Mouse (Mus musculus) heart, adult 2 months (tissue): Measurements from ENCODE around the gene Fer. TPM values are rescaled to one million over a fixed set of nuclear protein-coding genes. Genes with fewer than 3 reads are reported as not detected.

Experiments
- DNase-seq, 2 experiments: peaks; one replicate each; pipeline ENCODE4 v3.0.0; 2021
- H3K27ac ChIP-seq: fragments of 200-600 bp; 2 replicates; pipeline ENCODE4 v1.8.1; 2022
- H3K27me3 ChIP-seq: fragments of 200-500 bp; 2 replicates; pipeline ENCODE4 v1.6.1; 2012; ENCODE audit warnings: mild to moderate bottlenecking, low read length, inconsistent platforms, mixed read lengths; ENCODE audit not compliant: control insufficient read depth, insufficient read depth
- H3K36me3 ChIP-seq: fragments of 200-500 bp; 2 replicates; pipeline ENCODE4 v1.6.1; 2012; ENCODE audit warnings: low read length, inconsistent platforms; ENCODE audit not compliant: control insufficient read depth, insufficient read depth
- H3K4me1 ChIP-seq: fragments of 200-500 bp; 2 replicates; pipeline ENCODE4 v1.6.1; 2011; ENCODE audit warnings: low read length; ENCODE audit not compliant: control insufficient read depth, insufficient read depth
- H3K4me3 ChIP-seq: fragments of 200-600 bp; 2 replicates; pipeline ENCODE4 v1.8.1; 2022
- H3K79me2 ChIP-seq: fragments of 200-500 bp; replicated peaks from 2 replicates; pipeline ENCODE4 v1.6.1; 2012; ENCODE audit warnings: mild to moderate bottlenecking, inconsistent platforms, low read length, moderate library complexity, mixed read lengths; ENCODE audit not compliant: control insufficient read depth, insufficient read depth
- H3K9ac ChIP-seq: fragments of 200-500 bp; 2 replicates; pipeline ENCODE4 v1.6.1; 2012; ENCODE audit warnings: low read depth, mild to moderate bottlenecking, control low read depth, inconsistent platforms, low read length, mixed read lengths
- CTCF ChIP-seq: fragments of 200-600 bp; IDR thresholded peaks from 2 replicates; pipeline ENCODE4 v1.8.1; 2022; ENCODE audit warnings: antibody characterized with exemption, mild to moderate bottlenecking, moderate library complexity
- EP300 ChIP-seq: fragments of 200-500 bp; IDR thresholded peaks from 2 replicates; pipeline ENCODE4 v1.6.1; 2011; ENCODE audit warnings: low read depth, low read length, control low read depth; ENCODE audit not compliant: insufficient read depth
- POLR2A ChIP-seq: fragments of 200-500 bp; IDR thresholded peaks from 2 replicates; pipeline ENCODE4 v1.6.1; 2011; ENCODE audit warnings: mild to moderate bottlenecking, low read depth, low read length, control low read depth; ENCODE audit not compliant: insufficient read depth
- WGBS: fragments of 180-500 bp; shearing (Covaris S2); methylation state at CpG from one replicate; pipeline ENCODE4 v1.1.7; 2018; 5-methylcytosine and 5-hydroxymethylcytosine counted together
- intact Hi-C: fragments of 180-260 bp; cut with DNase I; formaldehyde crosslinking; loops from one replicate; pipeline ENCODE4 v1.15.1; 2025
- polyA plus RNA-seq: library from polyadenylated mRNA; depleted of rRNA; stranded (reverse); fragments of >200 nt; gene quantifications from 2 replicates; pipeline ENCODE4 v1.2.3, GENCODE M21; 2012
- total RNA-seq, 2 experiments: library from RNA; stranded (reverse); gene quantifications; 2 replicates each; pipeline ENCODE4 v1.2.3; 2021

Gene Fer
- total and polyA plus RNA-seq, 3 experiments: 3.9 to 19.8 (median 19.4) TPM

DNA sequence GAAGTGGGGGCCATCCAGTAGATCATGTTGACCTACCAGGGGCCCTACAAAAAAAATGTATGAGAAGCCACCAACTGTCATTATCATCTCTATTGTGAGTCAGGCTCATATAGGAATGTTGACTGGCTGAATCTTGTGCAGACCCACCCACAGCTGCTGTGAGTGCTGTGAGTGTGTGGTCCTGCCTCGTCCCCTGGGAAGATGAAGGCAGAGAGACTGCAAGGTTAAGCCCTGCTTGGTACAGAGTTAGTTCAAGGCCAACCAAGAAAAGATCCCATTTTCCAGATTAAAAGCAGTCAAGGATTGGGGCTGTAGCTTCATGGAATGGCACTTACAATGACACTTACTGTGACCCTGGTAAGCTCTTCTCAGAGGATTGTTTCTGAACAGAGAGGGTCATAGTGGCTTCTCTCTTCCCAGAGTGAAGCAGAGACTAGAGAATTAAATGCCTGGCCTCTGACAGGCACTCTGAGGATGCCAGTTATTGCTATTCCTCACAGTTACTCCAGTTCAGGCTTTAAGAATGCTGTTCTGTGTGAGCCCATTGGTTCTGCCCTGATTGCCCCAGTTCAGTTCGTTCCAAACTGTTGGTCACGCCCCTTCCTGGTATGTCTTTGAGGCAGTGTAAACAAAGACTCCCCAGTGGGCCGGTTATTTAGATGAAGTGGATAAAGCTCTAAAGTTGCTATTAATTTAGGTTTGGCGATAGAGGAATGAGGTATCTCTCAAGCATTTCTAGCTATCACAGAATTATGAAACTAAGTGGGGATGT, 34.1 kb upstream of the Fer start:
- H3K36me3 ChIP-seq: no peaks in the 10 kb centered on the region
- WGBS: 65% methylated on average over 5 of the region's 5 CpGs
- TF ChIP-seq CTCF: no peak
- TF ChIP-seq POLR2A: no peak
- no peak for TF ChIP-seq EP300
- no peak overlapping the region for H3K27ac ChIP-seq
- no peaks in the 10 kb centered on the region for H3K27me3 ChIP-seq
- H3K4me3 ChIP-seq: no peak overlapping the region
- no peaks in the 10 kb centered on the region for H3K4me1 ChIP-seq
- H3K9ac ChIP-seq: no peak overlapping the region
- no peaks in the 10 kb centered on the region for H3K79me2 ChIP-seq
- DNase-seq: no peak
- intact Hi-C loops: no loop called here

- no peaks in the 10 kb centered on the region for H3K79me2 ChIP-seq
- 69% methylated on average over 4 of the region's 4 CpGs for WGBS
- H3K9ac ChIP-seq: no peak overlapping the region
- intact Hi-C loops: no loop called here
- no peaks in the 10 kb centered on the region for H3K36me3 ChIP-seq
- no peaks in the 10 kb centered on the region for H3K4me1 ChIP-seq
- no peak overlapping the region for H3K27ac ChIP-seq
- no peak overlapping the region for H3K4me3 ChIP-seq
- DNase-seq: no peak
- no peaks in the 10 kb centered on the region for H3K27me3 ChIP-seq
- TF ChIP-seq POLR2A (no peak), EP300 (no peak), CTCF (no peak)
Observed at GRCm38 (mm10) chr17:63831550-63831949, 31.3 kb upstream of the Fer start.

DNA sequence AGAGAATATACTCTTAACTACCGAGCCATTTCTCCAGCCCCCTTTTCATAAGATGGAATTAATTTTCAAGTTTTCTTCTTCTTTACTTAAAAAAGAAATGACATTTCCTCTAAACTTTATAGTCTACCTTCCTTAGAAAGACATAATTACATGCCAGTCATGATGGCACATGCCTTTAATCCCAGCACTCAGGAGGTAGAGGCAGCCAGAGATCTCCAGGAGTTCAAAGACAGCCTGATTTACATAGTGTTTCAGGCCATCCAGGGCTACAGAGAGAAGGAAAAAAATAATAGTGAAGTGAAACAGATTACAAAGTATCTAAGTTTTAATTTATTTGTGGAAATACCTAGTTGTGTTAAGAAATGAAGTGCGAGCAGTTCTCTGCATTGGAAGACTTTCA, 26.6 kb upstream of the Fer start:
- Histone ChIP-seq H3K36me3 (no peaks in the 10 kb centered on the region), H3K4me3 (no peak overlapping the region), H3K4me1 (no peaks in the 10 kb centered on the region), H3K27me3 (no peaks in the 10 kb centered on the region), H3K9ac (no peak overlapping the region), H3K27ac (no peak overlapping the region), H3K79me2 (no peaks in the 10 kb centered on the region)
- DNase-seq: no peak
- TF ChIP-seq POLR2A (no peak), CTCF (no peak), EP300 (no peak)
- 79% methylated on average over 2 of the region's 2 CpGs for WGBS
- intact Hi-C loops: no loop called here

DNA sequence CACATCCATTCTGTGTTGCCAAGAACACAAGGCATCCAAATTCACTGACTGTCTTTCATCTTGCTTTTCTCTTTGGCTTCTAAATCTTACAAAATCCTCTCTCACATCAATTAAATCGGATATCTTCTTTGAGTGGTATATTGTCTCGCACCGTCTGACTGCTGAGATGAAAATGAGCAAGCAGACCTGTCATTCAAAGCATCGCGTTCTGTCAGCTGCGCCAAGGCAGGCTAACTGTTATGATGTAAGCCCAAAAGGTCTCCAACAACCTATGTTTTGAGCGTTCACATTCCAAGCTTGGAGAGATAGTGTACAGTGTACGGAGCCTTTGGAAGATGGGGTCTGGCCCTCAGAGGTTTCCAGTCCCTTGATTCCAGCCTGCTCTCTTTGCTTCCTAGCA, 26.2 kb upstream of the Fer start:
- Histone ChIP-seq H3K4me1 (no peaks in the 10 kb centered on the region), H3K9ac (no peak overlapping the region), H3K27ac (no peak overlapping the region), H3K27me3 (no peaks in the 10 kb centered on the region), H3K36me3 (no peaks in the 10 kb centered on the region), H3K79me2 (no peaks in the 10 kb centered on the region), H3K4me3 (no peak overlapping the region)
- no peak for DNase-seq
- no peak for TF ChIP-seq POLR2A
- TF ChIP-seq CTCF: no peak
- TF ChIP-seq EP300: no peak
- intact Hi-C loops: no loop called here
- WGBS: 67% methylated on average over 8 of the region's 8 CpGs

GRCm38 (mm10) chr17:63838144-63838543, 24.7 kb upstream of the Fer start:
- 77% methylated on average over 8 of the region's 8 CpGs for WGBS

GRCm38 (mm10) chr17:63839636-63840269, 23.1 kb upstream of the Fer start:
- intact Hi-C loops: no loop called here
- 94% methylated on average over 3 of the region's 3 CpGs for WGBS
- no peak overlapping the region for H3K4me3 ChIP-seq
- no peaks in the 10 kb centered on the region for H3K36me3 ChIP-seq
- no peak overlapping the region for H3K27ac ChIP-seq
- TF ChIP-seq CTCF: 0 out of 2 replicates have a peak, but pooled peaks have one; percentile 12
- no peak for TF ChIP-seq EP300
- no peak for TF ChIP-seq POLR2A
- H3K4me1 ChIP-seq: no peaks in the 10 kb centered on the region
- H3K79me2 ChIP-seq: no peaks in the 10 kb centered on the region
- DNase-seq: no peak
- H3K27me3 ChIP-seq: no peaks in the 10 kb centered on the region
- H3K9ac ChIP-seq: no peak overlapping the region

More at GRCm38 (mm10) chr17:63838144-63838543, 24.7 kb upstream of the Fer start:
- Histone ChIP-seq H3K27ac (no peak overlapping the region), H3K79me2 (no peaks in the 10 kb centered on the region), H3K4me1 (no peaks in the 10 kb centered on the region), H3K9ac (no peak overlapping the region), H3K4me3 (no peak overlapping the region), H3K27me3 (no peaks in the 10 kb centered on the region), H3K36me3 (no peaks in the 10 kb centered on the region)
- TF ChIP-seq EP300 (no peak), CTCF (no peak), POLR2A (no peak)
- DNase-seq: no peak
- intact Hi-C loops: no loop called here
